Mouse (Mus musculus) limb, embryonic 14.5 days (tissue): ENCODE measurements at regions not wholly inside any gene's neighbourhood (a gene's known extent, or its start where the extent isn't known, plus 50 kb on each side); places are given as distances from the start of the nearest gene placed in this dataset.
"Not testable (repeated sequence)": the region's sequence is repeated elsewhere in the genome, so short reads cannot be mapped to it uniquely, and the experiment has no call there.

Experiments used
- ATAC-seq: fragments of 200-750 bp; cut with Nextera tagmentation; 2 replicates; pipeline ENCODE4 v1.8.0; 2017; ENCODE audit warnings: low read depth, moderate number of reproducible peaks, moderate TSS enrichment; ENCODE audit not compliant: low FRiP score
- DNase-seq: peaks from one replicate; pipeline ENCODE4 v3.0.0-alpha.2; 2015; ENCODE audit warnings: low spot score
- H3K27ac ChIP-seq: fragments of 300-500 bp; sonication (generic); replicated peaks from 2 replicates; pipeline ENCODE4 v1.5.1; 2014; ENCODE audit warnings: low read depth, mild to moderate bottlenecking, low read length, moderate library complexity, mixed read lengths
- H3K27me3 ChIP-seq: fragments of 300-500 bp; sonication (generic); 2 replicates; pipeline ENCODE4 v1.6.1; 2014; ENCODE audit warnings: low read length, mixed read lengths; ENCODE audit not compliant: control insufficient read depth, insufficient read depth
- H3K36me3 ChIP-seq: fragments of 300-500 bp; sonication (generic); 2 replicates; pipeline ENCODE4 v1.6.1; 2014; ENCODE audit warnings: mild to moderate bottlenecking, low read length, moderate library complexity, mixed read lengths; ENCODE audit not compliant: control insufficient read depth, insufficient read depth
- H3K4me1 ChIP-seq: fragments of 300-500 bp; sonication (generic); 2 replicates; pipeline ENCODE4 v1.6.1; 2014; ENCODE audit warnings: antibody characterized with exemption, low read length, mixed read lengths; ENCODE audit not compliant: control insufficient read depth, insufficient read depth
- H3K4me2 ChIP-seq: fragments of 300-500 bp; sonication (generic); replicated peaks from 2 replicates; pipeline ENCODE4 v1.6.1; 2014; ENCODE audit warnings: low read depth, mild to moderate bottlenecking, low read length, moderate library complexity; ENCODE audit not compliant: severe bottlenecking
- H3K4me3 ChIP-seq: fragments of 300-500 bp; sonication (generic); replicated peaks from 2 replicates; pipeline ENCODE4 v1.5.1; 2014; ENCODE audit warnings: low read length
- H3K9ac ChIP-seq: fragments of 300-500 bp; sonication (generic); 2 replicates; pipeline ENCODE4 v1.6.1; 2014; ENCODE audit warnings: mild to moderate bottlenecking, low read depth, low read length, moderate library complexity; ENCODE audit not compliant: severe bottlenecking
- H3K9me3 ChIP-seq: fragments of 300-500 bp; sonication (generic); 2 replicates; pipeline ENCODE4 v1.6.1; 2016; ENCODE audit warnings: low read length; ENCODE audit not compliant: control insufficient read depth
- POLR2A ChIP-seq: fragments of 200-500 bp; IDR thresholded peaks from 2 replicates; pipeline ENCODE4 v1.8.0; 2012; ENCODE audit warnings: inconsistent platforms, mild to moderate bottlenecking, moderate library complexity, borderline replicate concordance; ENCODE audit not compliant: insufficient read depth, insufficient read length; ENCODE audit errors: extremely low read depth
- WGBS: fragments of 180-500 bp; shearing (Covaris S2); extraction: QIAGEN DNeasy Blood & Tissue Kit; methylation state at CpG from one replicate; pipeline ENCODE4 v1.1.7; 2014; 5-methylcytosine and 5-hydroxymethylcytosine counted together

DNA sequence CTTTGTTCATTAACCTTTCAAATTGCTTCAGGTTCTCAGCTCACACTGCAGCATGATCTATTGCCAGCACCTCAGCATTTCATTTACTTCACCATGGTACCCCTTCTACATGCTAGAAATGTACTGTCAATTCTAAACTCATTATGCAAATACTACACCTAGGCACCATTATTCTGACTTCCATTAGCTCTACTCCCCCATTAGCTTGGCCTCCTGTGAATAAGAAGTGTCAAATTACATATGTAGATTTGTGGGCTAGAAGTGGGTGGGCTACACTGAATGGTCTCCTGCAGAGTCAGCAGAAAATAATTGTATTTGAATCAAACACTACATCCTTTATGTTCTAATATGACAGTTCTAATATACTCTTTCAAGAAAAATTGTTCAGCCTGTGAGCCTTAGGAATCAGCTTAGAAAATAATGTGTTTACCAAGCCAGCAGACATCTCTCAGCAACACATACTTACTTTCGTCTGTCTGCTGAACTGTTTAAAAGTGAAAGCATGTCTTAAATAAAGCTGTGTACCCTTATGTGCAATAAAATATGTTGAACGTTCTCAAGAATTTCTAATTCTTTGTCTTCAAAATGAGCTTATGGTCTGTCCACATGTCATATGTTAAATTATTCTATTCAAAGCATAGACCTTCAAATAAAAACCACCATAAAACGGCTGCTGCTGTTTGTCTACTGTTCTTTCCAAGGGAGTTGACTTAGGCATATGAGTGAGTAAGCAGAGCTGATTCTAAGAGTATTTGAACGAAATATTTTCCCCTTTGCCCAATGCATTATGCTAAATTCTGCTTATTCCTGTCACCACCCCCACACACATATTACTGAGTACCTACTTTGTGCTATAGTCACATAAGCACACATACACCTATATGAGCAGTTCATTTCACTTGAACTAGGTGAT, 119.6 kb downstream of the Cox7c start:
- Histone ChIP-seq H3K36me3 (no peaks in the 10 kb centered on the region), H3K27ac (no peak overlapping the region), H3K9ac (no peak overlapping the region), H3K4me1 (peaks cover 3% of the 10 kb centered on the region), H3K4me3 (no peak overlapping the region), H3K9me3 (no peaks in the 10 kb centered on the region), H3K4me2 (0 out of 2 replicates have a peak overlapping the region, but pooled peaks have one; percentile 4), H3K27me3 (no peaks in the 10 kb centered on the region)
- WGBS = 27% methylated on average over 4 of the region's 4 CpGs
- ATAC-seq = no peak
- no peak for TF ChIP-seq POLR2A
- DNase-seq = no peak

DNA sequence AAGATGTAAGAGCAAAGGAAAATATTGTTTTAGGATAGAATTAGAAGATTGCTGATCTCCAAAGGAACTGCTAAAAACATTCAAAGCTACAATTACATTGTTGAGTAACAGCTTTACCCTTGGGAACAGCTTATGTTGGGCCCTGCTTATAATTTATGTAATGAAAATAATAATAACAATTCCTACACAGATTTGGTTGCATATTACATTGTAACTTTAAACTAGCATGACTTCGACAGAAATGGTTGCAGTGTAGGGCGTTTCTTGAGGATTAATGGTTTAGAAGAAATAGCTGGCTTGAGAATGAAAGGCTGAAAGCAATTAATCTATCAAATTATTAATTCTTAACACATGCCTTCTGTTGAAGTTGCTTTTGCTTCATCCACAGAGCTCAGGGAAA, 120.4 kb downstream of the Cox7c start:
- no peak overlapping the region for H3K27ac ChIP-seq
- H3K4me3 ChIP-seq = no peak overlapping the region
- no peaks in the 10 kb centered on the region for H3K9me3 ChIP-seq
- TF ChIP-seq POLR2A = no peak
- 32% methylated on average over 2 of the region's 2 CpGs for WGBS
- H3K9ac ChIP-seq = no peak overlapping the region
- no peaks in the 10 kb centered on the region for H3K27me3 ChIP-seq
- no peak overlapping the region for H3K4me2 ChIP-seq
- no peak for DNase-seq
- H3K36me3 ChIP-seq = no peaks in the 10 kb centered on the region
- ATAC-seq = no peak
- H3K4me1 ChIP-seq = peaks cover 3% of the 10 kb centered on the region

DNA sequence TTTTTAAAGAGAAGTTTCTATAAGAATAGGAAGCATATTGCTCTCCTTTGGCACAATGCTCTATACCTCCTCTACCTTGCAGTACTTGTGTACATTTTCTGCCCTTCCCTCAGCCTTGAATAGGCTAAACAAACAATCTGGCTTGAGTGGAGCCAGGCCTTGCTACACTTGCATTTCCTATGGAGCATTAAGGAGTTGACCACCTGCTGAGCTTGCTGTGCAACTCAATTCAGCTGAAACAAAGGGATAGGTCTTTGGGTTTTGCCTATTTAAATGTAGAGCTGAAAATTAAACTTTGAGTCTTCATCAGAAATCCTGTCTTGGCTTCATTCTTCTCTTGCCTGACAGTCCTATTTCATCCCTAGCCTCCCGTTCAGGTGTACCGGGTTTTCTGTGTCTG, 124.0 kb downstream of the Cox7c start:
- ATAC-seq (no peak), DNase-seq (no peak)
- H3K4me1 ChIP-seq = peaks cover 3% of the 10 kb centered on the region
- WGBS = 95% methylated on average over 2 of the region's 2 CpGs
- H3K27me3 ChIP-seq = no peaks in the 10 kb centered on the region
- H3K9me3 ChIP-seq = no peaks in the 10 kb centered on the region
- no peak overlapping the region for H3K4me3 ChIP-seq
- no peak overlapping the region for H3K4me2 ChIP-seq
- H3K27ac ChIP-seq = no peak overlapping the region
- TF ChIP-seq POLR2A = no peak
- no peaks in the 10 kb centered on the region for H3K36me3 ChIP-seq
- no peak overlapping the region for H3K9ac ChIP-seq

DNA sequence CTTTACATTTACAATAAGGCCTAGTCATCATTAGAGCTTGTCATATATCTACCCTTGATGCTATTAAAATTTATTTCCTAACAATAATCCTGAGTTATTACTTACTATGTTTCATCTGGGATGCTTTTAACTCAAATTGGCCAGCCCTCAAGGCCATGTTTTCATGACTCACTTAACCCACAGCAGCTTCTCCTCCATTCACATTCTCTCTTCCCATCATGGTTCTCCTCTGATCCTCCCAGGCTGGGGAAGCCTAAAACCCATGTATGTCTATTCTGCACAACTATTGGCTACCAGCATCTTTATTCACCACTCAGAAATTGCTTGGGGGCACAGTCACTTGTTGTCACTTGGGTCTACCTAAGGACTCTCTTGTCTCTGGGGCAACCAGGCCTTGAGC, 144.9 kb downstream of the Cox7c start:
- Histone ChIP-seq H3K9ac (no peak overlapping the region), H3K4me2 (no peak overlapping the region), H3K27ac (no peak overlapping the region), H3K9me3 (no peaks in the 10 kb centered on the region), H3K4me3 (no peak overlapping the region), H3K4me1 (no peaks in the 10 kb centered on the region), H3K36me3 (no peaks in the 10 kb centered on the region), H3K27me3 (no peaks in the 10 kb centered on the region)
- DNase-seq (no peak), ATAC-seq (no peak)
- TF ChIP-seq POLR2A = no peak

DNA sequence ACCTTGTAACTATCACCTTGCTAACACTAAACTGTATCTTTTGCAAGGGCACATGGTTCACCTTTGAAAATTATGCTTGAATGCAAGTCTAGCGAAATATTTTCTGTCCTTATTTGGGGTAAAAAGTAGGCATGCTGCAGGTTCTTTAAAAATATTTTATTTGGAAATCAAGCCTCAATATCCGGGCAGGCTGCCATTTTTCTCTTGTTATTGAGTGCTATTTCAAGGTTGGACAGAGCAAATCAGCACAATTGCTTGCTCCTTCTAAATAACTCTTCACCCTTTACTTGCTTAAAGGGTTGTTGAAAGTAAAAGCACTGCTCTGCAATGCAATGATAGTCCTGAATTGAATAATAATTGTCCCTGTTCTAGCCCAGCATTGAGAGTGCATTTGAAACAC, 149.0 kb downstream of the Cox7c start:
- Histone ChIP-seq H3K27me3 (no peaks in the 10 kb centered on the region), H3K4me3 (no peak overlapping the region), H3K4me2 (no peak overlapping the region), H3K4me1 (no peaks in the 10 kb centered on the region), H3K9ac (no peak overlapping the region), H3K36me3 (no peaks in the 10 kb centered on the region), H3K9me3 (no peaks in the 10 kb centered on the region), H3K27ac (no peak overlapping the region)
- 58% methylated on average over 2 of the region's 2 CpGs for WGBS
- DNase-seq (peak; percentile 46), ATAC-seq (no peak)
- TF ChIP-seq POLR2A = no peak

DNA sequence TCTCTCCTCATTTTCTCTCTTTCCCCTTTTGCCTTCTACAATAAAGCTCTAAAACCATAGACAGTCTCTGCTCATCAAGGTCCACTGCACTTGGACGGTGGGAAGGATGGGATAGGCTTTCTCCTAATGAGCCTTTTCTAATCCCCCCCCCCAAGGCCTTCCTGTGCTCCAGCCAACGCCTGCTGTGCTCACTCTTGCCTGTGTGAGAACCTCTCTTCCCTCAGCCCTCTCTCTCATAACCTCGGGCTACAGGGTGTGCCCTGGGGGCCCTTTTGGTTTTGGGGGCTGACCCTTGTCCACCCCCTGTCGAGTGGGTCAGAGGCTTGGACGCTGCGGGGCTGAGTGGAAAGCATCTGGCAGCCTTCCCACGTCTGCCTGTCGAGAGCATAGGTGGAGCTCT, 151.6 kb downstream of the Cox7c start:
- WGBS = 37% methylated on average over 8 of the region's 8 CpGs
- H3K4me1 ChIP-seq = no peaks in the 10 kb centered on the region
- no peaks in the 10 kb centered on the region for H3K27me3 ChIP-seq
- H3K9me3 ChIP-seq = no peaks in the 10 kb centered on the region
- H3K27ac ChIP-seq = no peak overlapping the region
- no peak overlapping the region for H3K4me2 ChIP-seq
- ATAC-seq (no peak), DNase-seq (no peak)
- no peak overlapping the region for H3K4me3 ChIP-seq
- no peak for TF ChIP-seq POLR2A
- no peaks in the 10 kb centered on the region for H3K36me3 ChIP-seq
- H3K9ac ChIP-seq = no peak overlapping the region

DNA sequence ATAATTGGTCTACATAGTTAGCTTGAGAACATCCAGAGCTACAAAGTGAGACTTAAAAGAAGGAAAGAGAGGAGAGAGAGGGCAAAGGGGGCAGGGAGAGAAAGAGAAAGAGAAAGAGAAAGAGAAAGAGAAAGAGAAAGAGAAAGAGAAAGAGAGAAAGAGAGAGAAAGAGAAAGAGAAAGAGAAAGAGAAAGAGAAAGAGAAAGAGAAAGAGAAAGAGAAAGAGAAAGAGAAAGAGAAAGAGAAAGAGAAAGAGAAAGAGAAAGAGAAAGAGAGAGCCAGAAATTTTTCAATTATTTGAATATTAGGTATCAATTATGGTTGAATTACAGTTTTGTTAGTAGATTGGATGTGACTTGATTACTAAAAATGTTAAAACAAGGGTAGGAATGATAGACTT, 156.9 kb downstream of the Cox7c start:
- H3K27me3 ChIP-seq, H3K9ac ChIP-seq, DNase-seq, H3K4me2 ChIP-seq, H3K4me1 ChIP-seq, H3K27ac ChIP-seq, ATAC-seq, H3K9me3 ChIP-seq, H3K4me3 ChIP-seq, H3K36me3 ChIP-seq: not testable (repeated sequence)
